Mouse (Mus musculus): ENCODE measurements around the gene Atg101.
"Not testable (repeated sequence)": the region's sequence is repeated elsewhere in the genome, so short reads cannot be mapped to it uniquely, and the experiment has no call there.

Atg101 gene

GRCm38 (mm10) chr15:101312006-101312405, 27.9 kb downstream of the Atg101 start:
- DNase-seq (ENCODE audit: low read depth, low spot score): no peak

- DNase-seq (ENCODE audit: low read depth, low spot score): no peak
Measured at GRCm38 (mm10) chr15:101315378-101315777, 31.3 kb downstream of the Atg101 start.

- peak; percentile 84 for DNase-seq (ENCODE audit: low read depth, low spot score)
Measured at GRCm38 (mm10) chr15:101315832-101316231, 31.8 kb downstream of the Atg101 start.

GRCm38 (mm10) chr15:101316279-101316912, 32.3 kb downstream of the Atg101 start:
- DNase-seq (ENCODE audit: low read depth, low spot score): no peak

- no peak for DNase-seq (ENCODE audit: low read depth, low spot score)
Measured at GRCm38 (mm10) chr15:101316913-101317813, 33.1 kb downstream of the Atg101 start.

- DNase-seq (ENCODE audit: low read depth, low spot score): no peak
Measured at GRCm38 (mm10) chr15:101317814-101318500, 33.9 kb downstream of the Atg101 start.

GRCm38 (mm10) chr15:101318889-101319765, 35.1 kb downstream of the Atg101 start:
- DNase-seq (ENCODE audit: low read depth, low spot score): no peak

- DNase-seq (ENCODE audit: low read depth, low spot score): no peak
Measured at GRCm38 (mm10) chr15:101320010-101320617, 36.0 kb downstream of the Atg101 start.

GRCm38 (mm10) chr15:101320618-101321041, 36.6 kb downstream of the Atg101 start:
- DNase-seq (ENCODE audit: low read depth, low spot score): no peak

- DNase-seq (ENCODE audit: low read depth, low spot score): no peak
Measured at GRCm38 (mm10) chr15:101321126-101321525, 37.1 kb downstream of the Atg101 start.

GRCm38 (mm10) chr15:101322106-101322505, 38.0 kb downstream of the Atg101 start:
- no peak for DNase-seq (ENCODE audit: low read depth, low spot score)

- DNase-seq (ENCODE audit: low read depth, low spot score): no peak
Measured at GRCm38 (mm10) chr15:101322640-101323039, 38.6 kb downstream of the Atg101 start.

- no peak for DNase-seq (ENCODE audit: low read depth, low spot score)
Measured at GRCm38 (mm10) chr15:101323511-101323910, 39.4 kb downstream of the Atg101 start.

- DNase-seq (ENCODE audit: low read depth, low spot score): not testable (repeated sequence)
Measured at GRCm38 (mm10) chr15:101324409-101324808, 40.3 kb downstream of the Atg101 start.

- no peak for DNase-seq (ENCODE audit: low read depth, low spot score)
Measured at GRCm38 (mm10) chr15:101325991-101326534, 42.0 kb downstream of the Atg101 start.

- DNase-seq (ENCODE audit: low read depth, low spot score): peak; percentile 39
Measured at GRCm38 (mm10) chr15:101327282-101327681, 43.2 kb downstream of the Atg101 start.

GRCm38 (mm10) chr15:101328876-101329563, 44.9 kb downstream of the Atg101 start:
- no peak for DNase-seq (ENCODE audit: low read depth, low spot score)

- DNase-seq (ENCODE audit: low read depth, low spot score): no peak
Measured at GRCm38 (mm10) chr15:101329564-101329892, 45.5 kb downstream of the Atg101 start.

- no peak for DNase-seq (ENCODE audit: low read depth, low spot score)
Measured at GRCm38 (mm10) chr15:101331090-101331489, 47.0 kb downstream of the Atg101 start.

GRCm38 (mm10) chr15:101332370-101332769, 48.3 kb downstream of the Atg101 start:
- no peak for DNase-seq (ENCODE audit: low read depth, low spot score)
